Mouse (Mus musculus): ENCODE data around the gene Elane. TPM values are rescaled to one million over a fixed set of nuclear protein-coding genes. Genes with fewer than 3 reads are reported as not detected.

Elane gene
- 0.60 and 0.76 TPM in 2 replicates for polyA plus RNA-seq (2015; fragmentation: Nextera tagmentation; extraction: Ambion mirVana)

DNA sequence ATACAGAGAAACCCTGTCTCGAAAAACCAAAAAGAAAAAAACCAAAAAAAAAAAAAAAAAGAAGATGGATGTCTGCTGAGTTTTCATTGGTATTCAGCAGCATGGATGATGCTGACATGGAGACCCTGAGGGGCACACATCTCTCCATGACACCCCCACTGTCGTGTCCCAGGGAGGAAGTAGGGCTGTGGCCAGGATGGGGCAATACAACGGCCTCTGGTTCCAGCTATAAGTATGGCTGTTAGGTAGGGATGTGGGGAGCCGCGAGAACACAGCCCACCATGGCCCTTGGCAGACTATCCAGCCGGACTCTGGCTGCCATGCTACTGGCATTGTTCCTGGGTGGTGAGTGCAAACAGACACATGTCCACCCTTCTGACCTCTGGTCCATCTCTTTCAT is at the start of gene Elane:
Gene Elane, plus strand, starts transcription at position 194 of the 400 bp plus-strand sequence.
- no peak within 1 kb of the TSS for H3K4me2 ChIP-seq (replicated peaks; ENCODE audit: low read depth, low read length)
- no peak within 1 kb of the TSS for H3K4me3 ChIP-seq (ENCODE audit: low read length)
- H3K9ac ChIP-seq (replicated peaks; ENCODE audit: low read length): no peak within 1 kb of the TSS
- H3K4me1 ChIP-seq (ENCODE audit: insufficient read depth, low read length): peaks cover 23% of the 10 kb centered on the region
- H3K9me3 ChIP-seq (ENCODE audit: low read length): no peaks in the 10 kb centered on the region
- no peaks in the 10 kb centered on the region for H3K27me3 ChIP-seq (ENCODE audit: insufficient read depth, low read length)
- H3K36me3 ChIP-seq (ENCODE audit: insufficient read depth, low read length): no peaks in the 10 kb centered on the region
- H3K27ac ChIP-seq (ENCODE audit: low read length): no peak within 1 kb of the TSS
- WGBS: 79% methylated on average over 6 of the region's 6 CpGs
- ATAC-seq (ENCODE audit: low FRiP score, low TSS enrichment): no peak

- ATAC-seq (ENCODE audit: low FRiP score, low TSS enrichment): no peak
- H3K27me3 ChIP-seq (ENCODE audit: insufficient read depth, low read length): no peaks in the 10 kb centered on the region
Observed at GRCm38 (mm10) chr10:79836918-79837317, 49.1 kb upstream of the Elane start.

GRCm38 (mm10) chr10:79838151-79838550 is 47.9 kb upstream of the Elane start:
- H3K4me2 ChIP-seq (replicated peaks; ENCODE audit: low read depth, low read length): no peak overlapping the region
- H3K4me3 ChIP-seq (ENCODE audit: low read length): no peak overlapping the region
- peaks cover 30% of the 10 kb centered on the region for H3K4me1 ChIP-seq (ENCODE audit: insufficient read depth, low read length)
- no peak overlapping the region for H3K9ac ChIP-seq (replicated peaks; ENCODE audit: low read length)
- H3K36me3 ChIP-seq (ENCODE audit: insufficient read depth, low read length): no peaks in the 10 kb centered on the region
- peaks cover 3% of the 10 kb centered on the region; the same call in 1 of the 2 replicates for H3K9me3 ChIP-seq (ENCODE audit: low read length)
- no peak for ATAC-seq (ENCODE audit: low FRiP score, low TSS enrichment)
- 61% methylated on average over 2 of the region's 2 CpGs for WGBS
- no peaks in the 10 kb centered on the region for H3K27me3 ChIP-seq (ENCODE audit: insufficient read depth, low read length)
- no peak overlapping the region for H3K27ac ChIP-seq (ENCODE audit: low read length)

More at GRCm38 (mm10) chr10:79836918-79837317, 49.1 kb upstream of the Elane start:
- Histone ChIP-seq H3K36me3 (ENCODE audit: insufficient read depth, low read length) (no peaks in the 10 kb centered on the region), H3K9ac (replicated peaks; ENCODE audit: low read length) (no peak overlapping the region), H3K4me1 (ENCODE audit: insufficient read depth, low read length) (peaks cover 18% of the 10 kb centered on the region), H3K9me3 (ENCODE audit: low read length) (peaks cover 3% of the 10 kb centered on the region; the same call in 1 of the 2 replicates), H3K27ac (ENCODE audit: low read length) (no peak overlapping the region), H3K4me2 (replicated peaks; ENCODE audit: low read depth, low read length) (no peak overlapping the region), H3K4me3 (ENCODE audit: low read length) (no peak overlapping the region)
- WGBS: 96% methylated on average over 3 of the region's 3 CpGs

GRCm38 (mm10) chr10:79840091-79840490 is 46.0 kb upstream of the Elane start:
- Histone ChIP-seq H3K36me3 (ENCODE audit: insufficient read depth, low read length) (no peaks in the 10 kb centered on the region), H3K9me3 (ENCODE audit: low read length) (peaks cover 3% of the 10 kb centered on the region; the same call in 1 of the 2 replicates), H3K27me3 (ENCODE audit: insufficient read depth, low read length) (no peaks in the 10 kb centered on the region), H3K4me1 (ENCODE audit: insufficient read depth, low read length) (peaks cover 40% of the 10 kb centered on the region), H3K4me3 (ENCODE audit: low read length) (peak overlapping the region; percentile 45; the same call in 1 of the 2 replicates), H3K4me2 (replicated peaks; ENCODE audit: low read depth, low read length) (peak overlapping the region; percentile 69), H3K27ac (ENCODE audit: low read length) (peak overlapping the region; percentile 93), H3K9ac (replicated peaks; ENCODE audit: low read length) (peak overlapping the region; percentile 65; the same call in 1 of the 2 replicates)
- no peak for ATAC-seq (ENCODE audit: low FRiP score, low TSS enrichment)
- WGBS: 94% methylated on average over 3 of the region's 3 CpGs

GRCm38 (mm10) chr10:79840644-79841551 is 45.1 kb upstream of the Elane start:
- no peaks in the 10 kb centered on the region for H3K36me3 ChIP-seq (ENCODE audit: insufficient read depth, low read length)
- peaks cover 3% of the 10 kb centered on the region; the same call in 1 of the 2 replicates for H3K9me3 ChIP-seq (ENCODE audit: low read length)
- H3K4me2 ChIP-seq (replicated peaks; ENCODE audit: low read depth, low read length): peak overlapping the region; percentile 69
- no peaks in the 10 kb centered on the region for H3K27me3 ChIP-seq (ENCODE audit: insufficient read depth, low read length)
- peak overlapping the region; percentile 65 for H3K9ac ChIP-seq (replicated peaks; ENCODE audit: low read length)
- H3K4me1 ChIP-seq (ENCODE audit: insufficient read depth, low read length): peaks cover 41% of the 10 kb centered on the region
- peak overlapping the region; percentile 45 for H3K4me3 ChIP-seq (ENCODE audit: low read length)
- peak overlapping the region; percentile 93 for H3K27ac ChIP-seq (ENCODE audit: low read length)
- ATAC-seq (ENCODE audit: low FRiP score, low TSS enrichment): peak; percentile 96
- under 1% methylated on average over 24 of the region's 24 CpGs for WGBS

DNA sequence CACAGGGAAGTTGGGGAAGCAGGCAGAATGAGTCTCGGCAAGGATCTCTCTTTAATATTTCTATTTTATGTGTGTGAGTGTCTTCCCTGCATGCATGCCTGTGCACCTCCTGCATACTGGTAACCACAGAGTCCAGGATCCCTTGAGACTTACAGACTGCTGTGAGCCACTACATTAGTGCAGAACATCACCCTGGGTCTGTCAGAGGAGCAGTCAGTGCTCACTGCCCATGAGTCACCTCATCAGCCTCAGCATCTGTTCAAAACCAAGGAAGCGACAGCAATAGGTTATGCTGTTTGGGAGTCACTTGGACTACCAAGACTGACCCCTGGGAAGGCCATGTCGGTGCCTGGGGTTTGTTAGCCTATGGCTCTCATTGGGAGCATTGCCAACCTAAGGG is 43.7 kb upstream of the Elane start:
- WGBS: 63% methylated on average over 3 of the region's 3 CpGs
- Histone ChIP-seq H3K9ac (replicated peaks; ENCODE audit: low read length) (peak overlapping the region; percentile 35; the same call in 1 of the 2 replicates), H3K27ac (ENCODE audit: low read length) (peak overlapping the region; percentile 61), H3K4me1 (ENCODE audit: insufficient read depth, low read length) (peaks cover 41% of the 10 kb centered on the region), H3K27me3 (ENCODE audit: insufficient read depth, low read length) (no peaks in the 10 kb centered on the region), H3K4me2 (replicated peaks; ENCODE audit: low read depth, low read length) (no peak overlapping the region), H3K36me3 (ENCODE audit: insufficient read depth, low read length) (no peaks in the 10 kb centered on the region), H3K4me3 (ENCODE audit: low read length) (no peak overlapping the region), H3K9me3 (ENCODE audit: low read length) (no peaks in the 10 kb centered on the region)
- ATAC-seq (ENCODE audit: low FRiP score, low TSS enrichment): no peak

DNA sequence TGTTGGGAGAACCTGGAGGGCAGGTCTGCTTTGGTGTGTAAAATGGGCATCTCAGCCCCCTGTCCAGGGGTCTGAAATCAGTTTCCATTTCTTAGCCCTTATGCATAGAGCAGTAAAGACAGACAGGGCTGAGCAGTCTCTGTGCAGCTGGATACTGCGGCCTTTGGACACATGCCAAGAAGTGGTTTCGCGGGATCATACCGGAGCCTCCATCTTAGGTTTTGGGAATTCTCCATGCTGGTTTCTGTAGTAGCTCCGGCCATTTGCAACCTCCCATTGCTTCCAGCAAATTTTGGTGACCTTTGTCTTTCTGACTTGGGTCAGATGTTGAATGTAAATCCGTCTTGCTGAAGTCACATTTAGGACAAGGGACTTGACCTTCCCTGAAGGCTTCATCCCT is 42.6 kb upstream of the Elane start:
- Histone ChIP-seq H3K9me3 (ENCODE audit: low read length) (no peaks in the 10 kb centered on the region), H3K36me3 (ENCODE audit: insufficient read depth, low read length) (no peaks in the 10 kb centered on the region), H3K4me3 (ENCODE audit: low read length) (no peak overlapping the region), H3K9ac (replicated peaks; ENCODE audit: low read length) (no peak overlapping the region), H3K4me2 (replicated peaks; ENCODE audit: low read depth, low read length) (no peak overlapping the region), H3K27ac (ENCODE audit: low read length) (no peak overlapping the region), H3K27me3 (ENCODE audit: insufficient read depth, low read length) (no peaks in the 10 kb centered on the region), H3K4me1 (ENCODE audit: insufficient read depth, low read length) (peaks cover 52% of the 10 kb centered on the region)
- WGBS: 36% methylated on average over 6 of the region's 6 CpGs
- ATAC-seq (ENCODE audit: low FRiP score, low TSS enrichment): no peak

DNA sequence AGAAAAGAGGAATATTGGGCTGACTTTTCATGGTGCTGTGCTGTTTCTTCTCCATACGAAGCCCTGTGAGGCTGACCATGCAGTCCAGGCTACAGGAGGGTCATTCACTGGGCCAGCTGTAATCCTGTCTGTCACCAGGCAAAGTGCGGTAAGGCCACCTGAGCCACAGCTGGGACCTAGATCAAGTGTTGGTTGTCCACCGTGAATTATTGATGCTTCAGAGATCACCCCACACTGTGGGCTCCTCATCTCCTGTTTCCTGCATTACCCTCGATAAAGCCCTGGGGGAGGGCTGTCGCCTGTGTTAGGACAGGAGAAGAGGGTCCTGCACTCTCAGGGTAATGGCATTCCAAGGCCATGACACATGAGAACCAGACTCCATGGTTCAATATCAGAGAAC is 39.5 kb upstream of the Elane start:
- H3K9me3 ChIP-seq (ENCODE audit: low read length): no peaks in the 10 kb centered on the region
- H3K27ac ChIP-seq (ENCODE audit: low read length): 0 out of 2 replicates have a peak overlapping the region, but pooled peaks have one; percentile 16
- peaks cover 46% of the 10 kb centered on the region for H3K4me1 ChIP-seq (ENCODE audit: insufficient read depth, low read length)
- ATAC-seq (ENCODE audit: low FRiP score, low TSS enrichment): peak; percentile 68
- H3K9ac ChIP-seq (replicated peaks; ENCODE audit: low read length): no peak overlapping the region
- no peaks in the 10 kb centered on the region for H3K27me3 ChIP-seq (ENCODE audit: insufficient read depth, low read length)
- no peak overlapping the region for H3K4me3 ChIP-seq (ENCODE audit: low read length)
- H3K36me3 ChIP-seq (ENCODE audit: insufficient read depth, low read length): no peaks in the 10 kb centered on the region
- H3K4me2 ChIP-seq (replicated peaks; ENCODE audit: low read depth, low read length): no peak overlapping the region
- 28% methylated on average over 5 of the region's 5 CpGs for WGBS

DNA sequence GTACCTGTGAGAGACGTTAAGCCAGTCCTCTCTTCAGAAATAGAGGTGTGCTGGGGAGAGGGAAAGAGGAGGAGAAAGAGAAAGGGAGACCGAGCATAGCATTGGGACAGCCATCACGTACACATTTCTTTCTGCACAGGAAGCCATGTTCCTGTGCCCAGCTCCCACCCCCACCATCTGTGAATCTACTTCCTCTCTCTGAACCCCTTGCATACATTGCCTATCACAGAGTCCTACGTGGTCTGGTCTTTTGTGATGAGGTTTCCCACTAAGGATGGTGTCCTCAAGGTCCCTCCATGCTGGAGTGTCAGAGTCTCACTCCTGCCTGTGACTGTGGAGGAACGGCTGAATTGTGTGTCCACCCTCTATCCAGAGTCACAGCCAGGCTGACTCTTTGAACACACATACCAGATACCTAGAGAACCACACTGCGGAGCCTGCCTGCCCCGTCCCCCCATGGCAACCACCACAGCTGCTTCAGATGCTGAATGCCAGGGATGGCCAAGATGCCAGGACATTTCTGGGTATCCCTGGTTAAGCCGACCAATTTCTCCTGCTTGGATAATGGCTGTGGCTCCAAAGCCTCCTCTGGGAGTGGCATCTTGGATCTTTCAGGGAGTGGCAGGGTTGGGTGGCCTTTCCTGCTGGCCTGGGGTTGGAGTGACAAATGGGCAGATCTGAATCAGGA is 36.0 kb upstream of the Elane start:
- H3K4me2 ChIP-seq (replicated peaks; ENCODE audit: low read depth, low read length): no peak overlapping the region

More for the DNA sequence above, 36.0 kb upstream of the Elane start:
- no peak for ATAC-seq (ENCODE audit: low FRiP score, low TSS enrichment)
- H3K36me3 ChIP-seq (ENCODE audit: insufficient read depth, low read length): no peaks in the 10 kb centered on the region
- 82% methylated on average over 8 of the region's 8 CpGs for WGBS
- H3K9ac ChIP-seq (replicated peaks; ENCODE audit: low read length): 0 out of 2 replicates have a peak overlapping the region, but pooled peaks have one; percentile 5
- H3K4me3 ChIP-seq (ENCODE audit: low read length): no peak overlapping the region
- H3K27me3 ChIP-seq (ENCODE audit: insufficient read depth, low read length): no peaks in the 10 kb centered on the region
- no peaks in the 10 kb centered on the region for H3K9me3 ChIP-seq (ENCODE audit: low read length)
- H3K27ac ChIP-seq (ENCODE audit: low read length): no peak overlapping the region
- peaks cover 34% of the 10 kb centered on the region for H3K4me1 ChIP-seq (ENCODE audit: insufficient read depth, low read length)
